Mouse (Mus musculus) testis, postnatal 10 days (tissue): ENCODE measurements around the gene Foxd2.
A peak's percentile ranks its signal among the peaks of the same experiment; 100 is the strongest.

Experiments
- DNase-seq: peaks from one replicate; pipeline ENCODE4 v3.0.0; 2021; ENCODE audit warnings: low spot score

Foxd2 gene

DNA sequence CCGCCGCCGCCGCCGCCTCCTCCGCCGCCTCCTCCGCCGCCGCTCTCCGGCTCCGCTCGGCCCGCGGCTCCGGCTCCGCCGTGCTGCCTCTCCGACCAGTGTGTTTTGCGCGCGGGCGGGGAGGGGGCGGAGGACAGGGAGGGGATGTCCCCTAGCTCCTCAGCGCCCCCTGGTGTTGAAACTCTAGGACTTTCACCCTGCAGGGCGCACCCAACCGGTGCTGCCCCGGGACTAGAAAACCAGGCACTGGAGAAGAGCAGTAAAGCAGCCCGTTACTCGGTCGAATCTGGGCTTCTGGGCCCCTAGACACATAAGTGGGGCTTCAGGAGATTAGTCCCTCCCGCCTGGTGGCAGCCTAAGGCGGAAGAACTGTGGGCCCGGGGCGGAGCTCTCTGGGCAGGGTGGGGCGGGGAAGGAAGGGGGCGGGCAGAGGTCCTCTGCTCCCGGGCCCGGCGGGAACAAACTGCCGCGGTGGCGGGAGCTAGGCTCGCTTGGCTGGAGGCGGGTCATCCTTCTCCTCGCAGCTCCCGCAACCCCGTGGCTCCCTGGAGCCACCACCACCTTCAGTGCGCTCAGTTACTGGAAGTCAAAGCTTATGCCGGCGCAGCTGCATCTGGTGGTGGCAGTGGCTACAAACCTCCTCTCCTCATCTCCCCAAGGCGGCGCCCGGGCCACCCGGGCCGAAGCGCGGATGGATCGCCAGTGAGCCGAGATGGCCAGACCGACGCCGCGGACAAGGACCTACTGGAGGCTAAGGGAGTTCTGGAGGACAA lies at the start of gene Foxd2:
TSS of gene Foxd2 (minus strand) at position 45 of the 773 bp plus-strand sequence.
- peak; percentile 97 for DNase-seq

DNA sequence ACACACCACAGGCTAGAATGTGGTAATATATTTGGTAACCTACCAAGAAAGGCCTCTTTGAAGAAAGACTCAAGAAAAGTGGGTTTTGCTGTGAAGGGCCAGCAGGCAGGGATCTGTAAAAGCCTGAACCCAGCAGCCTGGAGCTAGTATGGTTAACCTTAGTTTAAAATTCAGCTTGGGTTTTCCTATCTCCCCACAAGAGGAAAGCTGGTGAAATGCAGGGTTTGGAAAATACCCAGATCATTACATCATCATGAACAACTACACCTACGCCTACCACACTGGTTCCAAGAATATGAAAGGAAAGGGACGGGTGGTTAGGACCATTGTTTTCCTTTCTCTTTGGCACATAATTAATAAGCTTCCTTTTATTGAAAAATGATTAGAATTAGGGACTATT lies 49.6 kb upstream of the Foxd2 start:
- DNase-seq = no peak

DNA sequence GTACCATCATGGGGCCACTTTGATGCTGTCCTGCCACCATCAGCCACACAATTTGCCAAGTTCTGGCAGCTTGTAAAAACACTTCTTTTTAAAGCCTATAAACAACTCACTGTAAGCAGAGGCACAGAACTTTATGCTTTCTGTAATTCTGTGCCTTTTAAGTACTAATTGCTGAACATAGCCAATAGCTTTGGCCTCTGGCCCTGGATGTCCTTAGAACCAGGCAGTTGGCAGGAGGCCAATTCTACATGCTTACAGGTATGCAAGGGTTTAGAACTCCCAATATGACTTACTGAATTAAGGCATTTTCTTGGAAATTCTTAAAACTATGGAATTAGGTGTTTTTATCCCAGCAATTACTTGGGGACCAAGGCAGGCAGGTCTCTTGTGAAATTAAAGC lies 48.7 kb upstream of the Foxd2 start:
- no peak for DNase-seq

DNA sequence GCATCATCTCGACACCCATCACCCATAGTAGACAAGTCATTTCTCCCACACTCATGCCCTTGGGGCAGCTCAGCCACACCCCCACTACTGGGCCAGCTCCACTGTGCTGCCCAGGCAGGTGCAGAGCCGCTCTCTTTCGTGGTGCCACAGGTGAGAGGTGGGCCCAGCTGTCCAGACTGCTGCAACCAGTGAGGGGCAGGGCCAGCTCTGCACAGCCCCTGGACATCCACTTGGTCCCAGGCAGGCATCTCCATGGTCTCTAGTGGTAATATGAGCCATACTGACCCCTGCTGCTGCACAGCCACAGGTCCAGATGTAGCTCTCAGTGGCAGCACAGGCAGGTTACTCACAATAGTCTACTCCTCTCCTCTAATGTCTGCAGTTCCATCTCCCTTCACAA lies 44.5 kb upstream of the Foxd2 start:
- DNase-seq = no peak

DNA sequence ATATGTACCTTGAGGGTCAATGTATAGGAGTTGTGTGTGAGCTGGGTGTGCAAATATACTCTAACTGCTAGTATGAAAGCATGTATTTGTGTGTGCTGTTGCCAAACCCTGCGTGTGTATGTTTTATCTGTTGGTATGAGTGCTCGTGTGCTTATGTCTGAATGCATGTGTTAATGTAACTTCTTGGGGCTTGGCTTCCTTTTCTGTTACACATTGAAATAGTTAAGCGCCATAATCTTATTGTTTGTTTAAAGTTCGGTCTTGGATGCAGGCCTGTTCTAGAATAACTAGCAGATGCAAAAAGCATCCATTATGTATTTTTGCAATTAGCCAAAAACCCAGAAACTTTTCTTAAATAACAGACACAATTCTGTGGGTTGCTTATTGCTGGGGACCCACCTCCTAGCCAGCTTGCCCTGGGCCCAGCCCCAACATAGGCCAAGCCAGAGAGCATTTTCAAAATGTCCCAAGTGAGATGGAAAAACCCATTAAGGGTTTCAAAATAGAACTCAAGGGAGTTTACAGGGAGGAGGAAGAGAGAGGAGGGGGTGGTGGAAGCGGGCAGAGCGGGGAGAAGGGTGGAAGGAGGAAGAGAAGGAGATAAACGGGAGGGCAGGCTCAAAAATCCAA lies 39.3 kb upstream of the Foxd2 start:
- no peak for DNase-seq

DNA sequence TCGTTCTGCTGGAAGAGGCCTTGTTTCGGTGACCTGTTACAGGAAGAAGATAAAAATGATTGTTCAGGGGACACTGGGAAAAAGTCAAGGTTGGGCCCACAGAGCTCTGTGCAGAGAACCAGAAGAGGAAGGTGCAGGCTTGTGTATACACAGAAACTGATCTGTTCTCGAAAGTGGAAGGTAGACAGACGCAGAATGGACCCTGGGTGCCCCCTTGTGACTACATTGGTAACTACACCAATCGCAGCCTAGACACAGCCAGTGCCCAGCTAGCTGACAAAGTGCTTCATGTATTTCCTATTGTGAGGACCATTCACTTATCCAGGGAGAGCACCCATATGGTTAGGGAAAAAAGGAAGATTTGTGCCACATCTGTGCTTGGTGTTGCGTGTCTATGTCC lies 38.7 kb upstream of the Foxd2 start:
- peak; percentile 86 for DNase-seq

DNA sequence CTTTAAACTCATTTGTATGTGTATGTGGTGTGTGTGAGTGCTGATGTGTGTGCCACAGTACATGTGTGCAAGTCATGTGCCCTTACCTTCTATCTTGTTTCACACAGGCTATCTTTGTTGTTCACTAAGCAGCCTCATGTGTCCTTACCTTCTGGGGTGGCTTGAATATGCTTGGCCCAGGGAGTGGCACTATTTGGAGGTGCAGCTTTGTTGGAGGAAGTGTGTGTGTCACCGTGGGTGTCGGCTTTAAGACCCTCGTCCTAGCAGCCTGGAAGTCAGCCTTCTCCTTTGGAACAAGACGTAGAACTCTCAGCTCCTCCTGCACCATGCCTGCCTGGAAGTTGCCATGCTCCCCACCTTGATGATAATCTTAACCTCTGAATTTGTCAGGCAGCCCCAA lies 37.7 kb upstream of the Foxd2 start:
- DNase-seq = no peak

DNA sequence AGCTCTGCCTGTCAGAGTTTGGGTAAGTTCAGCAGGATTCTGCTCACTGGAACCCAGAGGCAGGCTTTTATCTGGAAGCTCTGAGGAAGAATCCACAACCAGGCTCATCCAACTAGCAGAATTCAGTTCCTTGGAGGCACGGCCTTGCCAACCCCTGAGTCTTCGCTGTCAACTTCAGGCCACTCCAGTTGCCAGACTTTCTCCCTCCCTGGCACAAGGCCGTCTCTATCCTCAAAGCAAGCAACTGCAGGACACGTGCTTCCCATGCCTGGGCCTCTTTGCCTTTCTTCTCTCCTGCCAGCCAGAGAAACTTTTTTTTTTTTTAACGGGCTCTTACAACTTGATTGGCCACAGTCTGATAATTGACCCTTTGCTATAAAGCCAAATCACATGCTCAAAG lies 36.3 kb upstream of the Foxd2 start:
- DNase-seq = no peak

DNA sequence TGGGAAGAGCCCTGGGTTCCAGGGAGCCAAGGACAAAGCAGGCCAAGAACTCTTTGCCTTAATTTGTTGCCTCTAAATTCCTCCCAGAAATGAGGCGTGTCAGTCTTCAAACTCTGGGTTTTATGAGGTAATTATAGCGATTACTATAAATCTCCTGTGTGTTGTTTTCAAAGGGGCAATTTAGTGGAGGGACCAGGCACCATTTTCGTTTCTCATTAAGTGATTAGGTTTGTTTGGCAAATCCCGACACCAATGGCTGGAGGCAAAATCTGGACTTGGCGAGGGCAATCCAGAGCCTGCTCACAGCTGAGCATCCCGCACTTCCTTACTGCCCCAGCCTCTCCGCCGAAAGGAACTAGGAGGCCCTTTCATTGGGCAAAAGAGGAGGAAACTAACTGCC lies 33.9 kb upstream of the Foxd2 start:
- no peak for DNase-seq

DNA sequence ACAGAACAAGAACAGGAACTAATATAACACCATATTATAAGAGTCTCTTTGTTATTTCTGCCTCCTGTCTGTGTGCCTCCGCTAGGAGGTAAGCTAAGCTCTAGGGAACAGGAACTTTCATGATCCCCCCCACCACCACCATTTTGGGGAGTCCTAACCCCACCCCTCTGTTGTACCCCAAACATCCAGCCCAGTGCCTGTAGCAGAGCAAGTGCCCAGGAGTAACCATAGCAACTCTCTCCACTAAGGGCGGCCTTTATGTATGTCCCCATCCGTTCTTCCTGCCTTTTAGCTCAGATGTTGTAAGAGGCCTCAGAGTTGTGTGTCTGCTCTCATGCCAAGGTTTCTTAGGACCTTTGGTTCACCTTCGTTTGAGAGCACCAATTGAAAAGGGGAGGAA lies 33.4 kb upstream of the Foxd2 start:
- no peak for DNase-seq

DNA sequence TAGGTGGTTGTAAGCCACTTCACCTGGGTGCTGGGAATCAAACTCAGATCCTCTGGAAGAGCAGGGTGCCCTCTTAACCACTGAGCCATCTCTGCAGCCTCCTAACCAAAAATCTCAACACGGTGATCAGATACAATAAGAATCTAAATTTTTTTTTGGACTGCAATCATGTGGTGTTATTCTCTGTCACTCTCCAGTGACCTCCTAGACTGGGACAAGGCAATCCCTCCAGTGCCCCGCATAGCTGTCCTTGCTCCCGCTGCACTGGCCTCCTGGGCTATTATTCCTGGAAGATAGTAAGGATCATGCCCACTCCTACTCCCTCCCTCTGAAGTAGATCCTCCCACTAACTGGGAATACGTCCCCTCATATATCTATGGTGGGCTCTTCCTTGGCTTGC lies 32.6 kb upstream of the Foxd2 start:
- DNase-seq = no peak

DNA sequence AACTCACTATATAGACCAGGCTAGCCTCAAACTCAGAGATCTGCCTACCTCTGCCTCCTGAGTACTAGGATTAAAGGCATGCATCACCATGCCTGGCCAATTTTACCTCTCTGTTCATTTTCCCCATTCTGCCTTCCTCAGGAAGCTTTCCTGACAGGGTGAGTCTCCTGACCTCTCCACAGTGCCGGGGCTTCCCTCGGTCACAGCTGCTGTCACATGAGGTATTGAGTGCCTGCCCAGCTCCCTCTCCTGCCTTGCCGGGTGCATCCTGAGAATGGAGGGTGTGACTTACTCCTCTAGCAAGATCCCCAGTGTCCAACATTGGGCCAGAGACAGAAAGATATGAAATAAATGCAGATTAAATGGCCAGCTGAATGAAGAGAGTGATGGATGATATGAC lies 29.6 kb upstream of the Foxd2 start:
- DNase-seq = no peak

DNA sequence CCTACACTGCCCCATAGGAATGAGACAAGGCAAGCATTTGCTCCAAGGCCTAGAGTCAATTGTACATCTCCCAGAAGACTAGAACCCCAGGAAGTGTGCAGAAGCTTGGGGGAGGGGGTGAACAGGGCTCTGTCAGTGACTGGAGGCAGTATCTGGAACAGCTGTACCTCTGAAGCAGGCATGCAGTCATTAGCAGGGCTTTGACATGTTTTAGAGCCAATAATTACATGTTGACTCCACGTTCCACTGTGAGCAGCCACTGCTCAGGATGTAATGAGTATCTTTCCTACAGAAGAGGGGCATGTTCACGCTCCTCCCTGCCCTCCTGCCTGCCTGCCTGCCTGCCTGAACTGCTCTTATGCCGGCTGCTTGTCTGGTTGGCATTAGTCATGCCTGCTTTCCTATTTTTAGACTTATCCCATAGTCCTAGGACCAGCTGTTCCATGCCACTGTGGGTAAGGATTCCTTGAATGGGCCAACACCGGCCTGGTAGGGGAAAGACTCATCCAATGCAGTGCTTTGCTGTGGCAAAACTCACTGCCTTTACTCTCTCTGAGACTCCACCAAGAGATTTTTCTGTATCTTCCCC lies 28.9 kb upstream of the Foxd2 start:
- no peak for DNase-seq

DNA sequence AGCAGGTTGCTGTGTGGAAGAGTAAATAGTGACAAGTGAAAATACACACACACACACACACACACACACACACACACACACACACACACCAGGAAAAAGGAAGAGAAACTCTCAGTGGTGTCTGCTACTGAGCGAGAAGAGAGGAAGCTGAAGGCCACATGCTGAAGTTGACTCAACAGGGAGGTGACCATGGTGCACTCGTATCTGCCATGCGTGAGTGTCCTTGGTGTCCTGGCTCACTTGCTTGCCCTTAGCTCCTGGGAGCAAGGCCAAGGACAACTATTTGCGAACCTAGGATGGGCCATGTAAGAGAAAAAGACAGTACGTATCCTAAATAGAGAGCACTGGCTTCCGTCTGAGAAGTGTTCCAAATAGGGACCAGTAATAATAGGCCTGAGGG lies 25.5 kb upstream of the Foxd2 start:
- DNase-seq = no peak

DNA sequence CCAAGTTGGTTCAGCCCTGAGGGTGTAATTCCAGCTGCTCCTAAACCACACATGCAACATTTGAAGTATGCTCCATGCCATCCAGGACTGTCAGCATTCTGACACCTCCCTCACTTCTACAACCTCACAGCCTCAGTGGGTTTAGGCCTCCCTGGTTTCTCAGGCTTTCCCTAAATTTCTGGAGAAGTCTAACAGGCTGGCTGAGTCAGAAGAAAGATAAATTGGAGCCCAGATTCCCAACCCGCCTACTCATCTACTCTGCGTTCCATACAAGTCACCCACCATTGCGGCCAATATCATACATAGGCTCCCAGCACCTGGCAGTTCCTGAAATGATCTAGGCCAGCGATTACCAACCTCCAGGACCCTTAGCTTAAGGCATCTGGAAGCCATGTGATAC lies 24.1 kb upstream of the Foxd2 start:
- DNase-seq = no peak

DNA sequence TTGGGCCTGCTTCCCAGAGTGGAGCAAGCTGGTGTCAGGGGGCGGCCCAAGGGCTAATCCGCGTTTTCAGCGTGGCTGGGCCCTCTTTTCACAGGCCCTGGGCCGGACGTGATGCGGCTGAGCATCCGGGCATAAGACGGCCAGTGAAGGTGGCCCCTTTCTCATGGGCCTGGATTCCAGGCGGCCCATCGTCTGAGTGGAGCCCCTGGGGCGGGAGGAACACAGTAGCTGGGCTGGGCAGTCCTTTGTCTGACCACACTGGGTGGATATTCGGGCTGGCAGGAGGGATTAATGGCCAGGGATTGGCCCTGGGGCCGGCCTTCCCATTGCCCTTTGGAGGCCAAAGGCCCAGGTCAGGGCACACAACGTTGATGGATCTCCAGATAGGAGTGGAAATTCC lies 20.5 kb upstream of the Foxd2 start:
- DNase-seq = no peak

DNA sequence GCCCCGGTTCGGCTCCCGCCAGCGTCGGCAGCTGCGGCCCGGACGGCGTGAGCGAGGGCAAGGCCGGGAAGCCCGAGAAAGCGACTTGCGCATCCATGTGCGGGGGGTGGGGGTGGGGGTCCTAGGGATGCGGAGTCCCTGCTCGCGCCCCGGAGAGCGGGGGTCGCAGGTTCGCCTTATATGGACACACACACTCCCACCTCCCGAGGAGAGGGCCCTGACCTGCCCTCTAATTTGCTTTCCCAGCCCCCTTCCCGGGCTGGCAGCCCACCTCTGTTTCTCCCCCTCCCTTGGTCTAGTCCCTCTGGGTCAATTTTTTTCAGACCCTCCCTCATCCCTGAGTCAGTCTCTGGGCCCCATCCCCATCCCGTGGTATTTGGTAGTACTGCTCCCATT lies 17.2 kb upstream of the Foxd2 start, which contains the start of gene Foxe3:
TSS of gene Foxe3 (minus strand) at position 97 of the 396 bp plus-strand sequence.
- DNase-seq = no peak

DNA sequence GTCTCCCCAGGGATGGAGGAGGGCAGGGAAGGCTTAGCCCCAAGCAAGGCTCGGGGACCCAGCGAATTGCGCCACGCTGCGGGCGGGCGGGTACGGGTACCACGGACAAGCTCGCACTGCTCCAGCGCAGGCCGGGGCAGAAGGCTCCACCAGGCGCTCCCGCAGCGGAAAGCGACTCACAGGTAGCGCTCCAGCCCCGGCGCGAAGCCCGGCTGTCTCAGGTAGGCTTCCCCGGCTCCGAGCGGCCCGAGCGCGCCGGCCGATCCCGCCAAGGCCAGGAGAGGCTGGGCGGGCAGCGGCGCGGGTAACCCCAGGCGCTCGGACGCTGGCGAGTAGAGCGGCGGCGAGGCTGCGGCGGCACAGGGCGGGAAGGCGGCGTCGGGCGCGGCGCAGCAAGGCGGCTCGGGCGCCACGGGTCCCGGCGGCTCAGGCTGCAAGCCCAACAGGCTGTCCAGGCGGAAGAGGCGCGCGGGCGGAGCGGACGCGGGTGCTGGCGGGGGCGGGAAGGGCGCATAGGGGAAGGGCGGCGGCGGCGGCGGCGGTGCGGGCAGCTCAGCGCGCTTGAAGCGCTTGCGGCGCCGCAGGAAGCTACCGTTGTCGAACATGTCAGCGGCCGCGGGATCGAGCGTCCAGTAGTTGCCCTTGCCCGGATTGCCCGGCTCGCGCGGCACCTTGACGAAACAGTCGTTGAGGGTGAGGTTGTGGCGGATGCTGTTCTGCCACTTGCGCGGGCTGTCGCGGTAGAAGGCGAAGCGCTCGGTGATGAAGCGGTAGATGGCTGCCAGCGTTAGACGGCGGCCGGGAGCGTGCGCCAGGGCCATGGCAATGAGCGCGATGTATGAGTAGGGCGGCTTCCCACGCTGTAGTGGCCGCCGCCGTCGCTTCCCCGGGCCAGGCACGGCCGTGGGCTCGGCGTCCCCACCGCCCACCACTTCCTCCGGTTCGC lies 16.6 kb upstream of the Foxd2 start:
- DNase-seq = peak; percentile 51

DNA sequence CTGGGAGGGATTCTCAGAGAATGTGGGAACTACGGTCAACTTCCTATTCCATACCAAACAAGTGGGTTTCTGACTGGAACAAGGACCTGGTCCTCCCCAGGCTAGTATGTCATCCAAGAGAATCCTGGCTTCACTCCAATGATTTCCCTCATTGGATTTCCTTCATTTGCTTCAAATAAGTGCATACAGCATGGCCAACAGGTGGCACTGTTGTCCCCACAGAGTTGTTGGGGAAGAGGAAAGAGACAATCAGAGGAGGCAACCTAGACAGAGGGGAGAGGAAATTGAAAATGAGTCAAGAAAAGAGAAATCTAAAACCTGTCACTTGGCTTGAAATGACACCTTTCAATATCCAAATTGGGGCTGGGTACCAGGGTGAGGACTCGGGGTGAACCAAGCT lies 8.4 kb upstream of the Foxd2 start:
- DNase-seq = peak; percentile 67

DNA sequence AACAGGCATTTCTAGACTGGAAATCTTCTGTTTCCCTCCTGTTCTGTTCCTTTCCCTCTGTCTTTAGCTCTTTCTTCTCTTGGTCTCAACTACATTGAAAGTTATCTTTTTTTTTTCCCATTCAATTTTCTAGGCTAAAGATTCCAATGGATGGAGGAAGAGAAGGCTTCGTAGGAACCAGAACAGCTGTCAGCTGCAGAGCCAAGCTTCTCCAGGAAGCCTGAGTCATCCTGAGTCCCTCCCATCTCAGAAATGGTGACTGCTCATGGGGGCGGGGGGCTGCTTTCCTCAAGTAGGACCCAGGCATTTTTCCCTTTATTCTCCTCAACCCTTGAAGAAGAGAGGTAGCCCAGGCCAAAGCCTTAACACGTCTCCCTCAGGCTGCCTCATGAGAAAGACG lies 7.4 kb upstream of the Foxd2 start:
- DNase-seq = no peak

DNA sequence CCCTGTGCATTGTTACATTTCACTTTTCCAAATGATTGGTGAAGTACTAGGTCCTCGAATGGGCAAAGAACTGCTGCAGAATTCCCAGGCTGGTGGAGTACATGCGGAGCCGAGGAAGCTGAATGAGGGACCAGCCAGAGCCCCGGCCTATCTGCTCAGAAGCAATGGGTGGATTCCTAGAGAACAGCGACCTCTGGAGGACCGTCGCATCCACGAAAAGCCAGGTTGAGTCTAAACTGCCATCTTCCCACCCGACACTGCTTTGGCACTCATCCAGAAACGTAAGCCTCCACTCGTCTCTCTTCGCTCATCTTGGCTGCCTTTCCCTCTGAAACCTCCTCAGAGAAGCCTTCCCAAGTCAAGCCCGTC lies 4.9 kb upstream of the Foxd2 start:
- DNase-seq = peak; percentile 76
